In the genomic region with DNA sequence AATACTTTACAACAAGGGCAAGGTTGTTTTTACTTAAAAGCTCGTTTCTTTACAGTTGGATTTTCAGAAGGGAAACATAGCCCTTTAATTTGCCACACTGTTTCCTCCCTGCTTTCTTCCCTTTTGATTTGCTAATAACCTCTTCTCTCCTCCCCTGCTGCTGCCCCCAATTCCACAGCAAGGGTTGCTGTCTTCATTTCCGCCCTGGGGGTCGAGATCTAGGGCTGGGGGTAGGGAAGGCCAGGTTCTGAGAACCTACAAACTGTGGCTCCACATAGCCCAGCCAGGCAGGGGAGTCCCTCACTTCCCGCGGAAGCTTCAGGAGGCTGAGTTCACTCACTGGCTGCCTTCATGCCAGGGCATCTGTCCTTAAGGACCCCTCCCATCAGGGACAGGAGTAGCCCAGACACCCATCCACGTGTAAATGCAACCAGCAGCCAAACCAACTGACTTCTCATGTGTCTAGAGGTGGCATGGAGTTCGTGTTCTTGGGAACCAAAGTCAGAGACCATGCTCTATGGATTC, we compare ENCODE assay signal across 13 mouse cellular contexts. TPM values are rescaled to one million over a fixed set of nuclear protein-coding genes. Genes with fewer than 3 reads are reported as not detected.
A peak's percentile ranks its signal among the peaks of the same experiment; 100 is the strongest.
DNase-seq lines count a peak whose midpoint lies in the region; ATAC-seq lines count a peak whose summit lies in the region.
"Had no signal": no experiment of that assay in that cellular context is flagged by ENCODE, and none has a peak within 500 bp of the region (broad histone marks: within the 10 kb centered on the region; RNA-seq: fewer than 3 reads in every experiment).

No protein-coding gene starts in this region.

- ATAC-seq in heart, embryonic 14.5 days (ENCODE audit: insufficient number of reproducible peaks, insufficient read depth, low FRiP score, low read depth), result no peak
- ATAC-seq in forebrain, embryonic 15.5 days (replicated peaks), result no peak
- ATAC-seq in midbrain, embryonic 12.5 days (ENCODE audit: low FRiP score, low read depth), result no peak
- ATAC-seq: CD4-positive, CD25-positive, alpha-beta regulatory T cell, adult 4 months had no signal

- H3K4me3 ChIP-seq in heart, embryonic 14.5 days (ENCODE audit: control insufficient read depth in 1 of 2, insufficient read depth in 1 of 2, low read depth in 1 of 2, low read length in 2 of 2), result no peak overlapping the region
- peak overlapping the region; percentile 47 for H3K4me3 ChIP-seq in forebrain, embryonic 15.5 days
- H3K4me3 ChIP-seq in midbrain, embryonic 12.5 days, result no peak overlapping the region

- WGBS in heart, embryonic 14.5 days, result 23% methylated on average over 7 of the region's 7 CpGs
- WGBS in forebrain, embryonic 15.5 days, result 16% methylated on average over 7 of the region's 7 CpGs
- 6% methylated on average over 7 of the region's 7 CpGs for WGBS in midbrain, embryonic 12.5 days

- H3K4me2 ChIP-seq in heart, embryonic 14.5 days (ENCODE audit: low read length), result peak overlapping the region; percentile 88; the same call in 1 of the 2 replicates
- H3K4me2 ChIP-seq in forebrain, embryonic 15.5 days (replicated peaks), result peak overlapping the region; percentile 71
- H3K4me2 ChIP-seq in midbrain, embryonic 12.5 days (replicated peaks), result peak overlapping the region; percentile 74

- peaks cover 4 to 7% of the 10 kb centered on the region in 2 experiments; a peak in 1 of 4 replicates for H3K4me1 ChIP-seq in heart, embryonic 14.5 days (ENCODE audit: control insufficient read depth in 2 of 2, insufficient read depth in 2 of 2, low read length in 2 of 2)
- peaks cover 16% of the 10 kb centered on the region for H3K4me1 ChIP-seq in forebrain, embryonic 15.5 days
- peaks cover 24% of the 10 kb centered on the region for H3K4me1 ChIP-seq in midbrain, embryonic 12.5 days

- H3K9ac ChIP-seq in heart, embryonic 14.5 days (ENCODE audit: low read length), result no peak overlapping the region
- H3K9ac ChIP-seq in forebrain, embryonic 15.5 days (replicated peaks), result 0 out of 2 replicates have a peak overlapping the region, but pooled peaks have one; percentile 51
- no peak overlapping the region for H3K9ac ChIP-seq in midbrain, embryonic 12.5 days (replicated peaks)

- DNase-seq in heart, adult 8-10 months (ENCODE audit: low spot score), result no peak
- peak; percentile 61 for DNase-seq in R1 (ENCODE audit: low read depth, low spot score)
- no peak for DNase-seq in urinary bladder, postnatal 25 days (ENCODE audit: low spot score)
- no peak for DNase-seq in cerebellum, adult 11 months
- no peak for DNase-seq in ovary, postnatal 14 days (ENCODE audit: low spot score)
- DNase-seq: adrenal gland, adult 8-10 months; liver had no signal

- H3K27me3 ChIP-seq in heart, embryonic 14.5 days (ENCODE audit: control insufficient read depth, insufficient read depth, low read length), result peaks cover 7% of the 10 kb centered on the region; the same call in 1 of the 2 replicates
- H3K27me3 ChIP-seq in forebrain, embryonic 15.5 days, result peaks cover 10% of the 10 kb centered on the region; the same call in 1 of the 2 replicates
- peaks cover 56% of the 10 kb centered on the region for H3K27me3 ChIP-seq in midbrain, embryonic 12.5 days

- H3K9me3 ChIP-seq in heart, embryonic 14.5 days (ENCODE audit: control insufficient read depth, low read length), result no peaks in the 10 kb centered on the region
- no peaks in the 10 kb centered on the region for H3K9me3 ChIP-seq in forebrain, embryonic 15.5 days
- no peaks in the 10 kb centered on the region for H3K9me3 ChIP-seq in midbrain, embryonic 12.5 days
- H3K9me3 ChIP-seq: heart, embryonic 15.5 days had no signal

- no peaks in the 10 kb centered on the region for H3K36me3 ChIP-seq in heart, embryonic 14.5 days (ENCODE audit: control insufficient read depth, insufficient read depth, low read length)
- no peaks in the 10 kb centered on the region for H3K36me3 ChIP-seq in forebrain, embryonic 15.5 days
- no peaks in the 10 kb centered on the region for H3K36me3 ChIP-seq in midbrain, embryonic 12.5 days
- H3K36me3 ChIP-seq: heart, embryonic 15.5 days had no signal

- no peak overlapping the region for H3K27ac ChIP-seq in heart, embryonic 14.5 days (replicated peaks in 1 of 2; ENCODE audit: control insufficient read depth in 1 of 2, insufficient read depth in 1 of 2, low read depth in 2 of 2, low read length in 2 of 2)
- H3K27ac ChIP-seq in forebrain, embryonic 15.5 days (replicated peaks), result 0 out of 2 replicates have a peak overlapping the region, but pooled peaks have one; percentile 2
- no peak overlapping the region for H3K27ac ChIP-seq in midbrain, embryonic 12.5 days (replicated peaks)
- H3K27ac ChIP-seq: heart, embryonic 15.5 days had no signal

RNA-seq across cellular contexts. Expression of a gene that starts 1.1 kb away (rescaled TPM):
- 1.2 and 1.4 TPM in 2 replicates for polyA plus RNA-seq in heart, embryonic 14.5 days (2014; fragmentation: Nextera tagmentation; extraction: Ambion mirVana)
- total RNA-seq in heart, adult 8-10 months (2022), result 10 to 100 TPM; 62.7 to 85.3 (median 66.2) TPM
- polyA plus RNA-seq in forebrain, embryonic 15.5 days (2015; fragmentation: Nextera tagmentation; extraction: Ambion mirVana), result 29.5 and 32.8 TPM in 2 replicates
- 2.0 and 3.3 TPM in 2 replicates for polyA plus RNA-seq in midbrain, embryonic 12.5 days (2016; fragmentation: Nextera tagmentation; extraction: Ambion mirVana)
- total RNA-seq: monocyte, adult 5-6 weeks had no signal
- polyA plus RNA-seq: CD4-positive, CD25-positive, alpha-beta regulatory T cell, adult 4 months had no signal
